Mouse (Mus musculus): ENCODE data around the gene Smcr8. TPM values are rescaled to one million over a fixed set of nuclear protein-coding genes. Genes with fewer than 3 reads are reported as not detected.

The Smcr8 gene
- polyA plus RNA-seq, 1 experiment from 2014 or later, result 19.9 TPM

GRCm38 (mm10) chr11:60755570-60755969, 21.8 kb upstream of the Smcr8 start:
- ChIA-PET CTCF (no interaction called here), POLR2A (no interaction called here)
- in situ Hi-C loops (cut with MboI; ENCODE audit: low pct_unique_long_range_greater_than_20kb), result no loop called here
- no peaks in the 10 kb centered on the region for H3K27me3 ChIP-seq
- no peak for TF ChIP-seq CTCF (IDR thresholded peaks at IDR 0.05)
- ATAC-seq (no peak), DNase-seq (ENCODE audit: low read depth, low spot score) (no peak)

GRCm38 (mm10) chr11:60761681-60762080, 15.6 kb upstream of the Smcr8 start:
- ATAC-seq (peak; percentile 35), DNase-seq (ENCODE audit: low read depth, low spot score) (peak; percentile 49)
- H3K27me3 ChIP-seq, result no peaks in the 10 kb centered on the region
- ChIA-PET CTCF (interaction anchor here (0.8 to 1.5 kb wide), 2 partner anchors 10 to 13 kb away, joined by 3 to 4 read pairs; no protein-coding TSS in a partner anchor), POLR2A (interaction anchor here (1.6 kb wide), 1 partner anchor 27 kb away, joined by 4 read pairs; no protein-coding TSS in a partner anchor)
- in situ Hi-C loops (cut with MboI; ENCODE audit: low pct_unique_long_range_greater_than_20kb), result no loop called here
- no peak for TF ChIP-seq CTCF (IDR thresholded peaks at IDR 0.05)

- H3K27me3 ChIP-seq, result no peaks in the 10 kb centered on the region
- ATAC-seq (no peak), DNase-seq (ENCODE audit: low read depth, low spot score) (no peak)
- in situ Hi-C loops (cut with MboI; ENCODE audit: low pct_unique_long_range_greater_than_20kb), result no loop called here
- CTCF ChIA-PET, result no interaction called here
- no peak for TF ChIP-seq CTCF (IDR thresholded peaks at IDR 0.05)
- POLR2A ChIA-PET, result interaction anchor here (0.7 kb wide), 1 partner anchor 10 kb away, joined by 5 read pairs; no protein-coding TSS in a partner anchor
These were observed 10.4 kb upstream of the Smcr8 start for GRCm38 (mm10) chr11:60766969-60767368.

GRCm38 (mm10) chr11:60769322-60769721, 8.0 kb upstream of the Smcr8 start:
- ATAC-seq (no peak), DNase-seq (ENCODE audit: low read depth, low spot score) (no peak)
- no peak for TF ChIP-seq CTCF (IDR thresholded peaks at IDR 0.05)
- in situ Hi-C loops (cut with MboI; ENCODE audit: low pct_unique_long_range_greater_than_20kb), result no loop called here
- CTCF ChIA-PET, result interaction anchor here (0.7 kb wide), 1 partner anchor 17 kb away, joined by 3 read pairs; no protein-coding TSS in a partner anchor
- POLR2A ChIA-PET, result interaction anchor here (0.6 kb wide), 2 partner anchors 18 to 420 kb away, joined by 3 to 4 read pairs; no protein-coding TSS in a partner anchor
- H3K27me3 ChIP-seq, result no peaks in the 10 kb centered on the region

- ChIA-PET POLR2A (no interaction called here), CTCF (interaction anchor here (0.9 to 1.4 kb wide), 2 partner anchors 9 to 42 kb away, joined by 4 read pairs; no protein-coding TSS in a partner anchor)
- H3K27me3 ChIP-seq, result no peaks in the 10 kb centered on the region
- no peak for DNase-seq (ENCODE audit: low read depth, low spot score)
- in situ Hi-C loops (cut with MboI; ENCODE audit: low pct_unique_long_range_greater_than_20kb), result no loop called here
- no peak for ATAC-seq
- TF ChIP-seq CTCF (IDR thresholded peaks at IDR 0.05), result no peak
These were observed 6.5 kb upstream of the Smcr8 start for GRCm38 (mm10) chr11:60770776-60771175.

GRCm38 (mm10) chr11:60772161-60772560, 5.2 kb upstream of the Smcr8 start:
- H3K27me3 ChIP-seq, result no peaks in the 10 kb centered on the region
- TF ChIP-seq CTCF (IDR thresholded peaks at IDR 0.05), result no peak
- ATAC-seq, result no peak
- ChIA-PET CTCF (no interaction called here), POLR2A (no interaction called here)
- DNase-seq (ENCODE audit: low read depth, low spot score), result no peak
- in situ Hi-C loops (cut with MboI; ENCODE audit: low pct_unique_long_range_greater_than_20kb), result no loop called here

- ATAC-seq (no peak), DNase-seq (ENCODE audit: low read depth, low spot score) (no peak)
- in situ Hi-C loops (cut with MboI; ENCODE audit: low pct_unique_long_range_greater_than_20kb), result no loop called here
- H3K27me3 ChIP-seq, result no peaks in the 10 kb centered on the region
- ChIA-PET CTCF (interaction anchor here (0.9 to 1.7 kb wide), 2 partner anchors 28 to 53 kb away, joined by 3 to 5 read pairs; no protein-coding TSS in a partner anchor), POLR2A (interaction anchor here (1.3 kb wide), 1 partner anchor 13 kb away, joined by 3 read pairs; no protein-coding TSS in a partner anchor)
- no peak for TF ChIP-seq CTCF (IDR thresholded peaks at IDR 0.05)
These were observed 3.1 kb upstream of the Smcr8 start for GRCm38 (mm10) chr11:60774158-60774689.

- CTCF ChIA-PET, result interaction anchor here (0.9 to 1.7 kb wide), 3 partner anchors 13 to 53 kb away, joined by 3 to 5 read pairs (median 3); no protein-coding TSS in a partner anchor
- TF ChIP-seq CTCF (IDR thresholded peaks at IDR 0.05), result no peak
- POLR2A ChIA-PET, result interaction anchor here (1.3 kb wide), 1 partner anchor 12 kb away, joined by 3 read pairs; no protein-coding TSS in a partner anchor
- ATAC-seq (no peak), DNase-seq (ENCODE audit: low read depth, low spot score) (no peak)
- H3K27me3 ChIP-seq, result no peaks in the 10 kb centered on the region
- in situ Hi-C loops (cut with MboI; ENCODE audit: low pct_unique_long_range_greater_than_20kb), result loop anchor here (5.0 kb wide), 1 partner anchor 78 kb away; the partner anchor contains the start of gene Llgl1
These were observed 2.5 kb upstream of the Smcr8 start for GRCm38 (mm10) chr11:60774841-60775240.

GRCm38 (mm10) chr11:60775578-60775977, 1.7 kb upstream of the Smcr8 start:
- in situ Hi-C loops (cut with MboI; ENCODE audit: low pct_unique_long_range_greater_than_20kb), result loop anchor here (5.0 kb wide), 1 partner anchor 78 kb away; the partner anchor contains the start of gene Llgl1
- no peak for ATAC-seq
- TF ChIP-seq CTCF (IDR thresholded peaks at IDR 0.05), result no peak
- H3K27me3 ChIP-seq, result no peaks in the 10 kb centered on the region
- ChIA-PET CTCF (interaction anchor here (0.9 to 1.0 kb wide), 2 partner anchors 14 to 36 kb away, joined by 3 read pairs; partner anchors contain the start of gene Shmt1), POLR2A (interaction anchor here (1.4 kb wide), 1 partner anchor 12 kb away, joined by 3 read pairs; no protein-coding TSS in a partner anchor)
- DNase-seq (ENCODE audit: low read depth, low spot score), result no peak

- DNase-seq (ENCODE audit: low read depth, low spot score) (peak; percentile 25), ATAC-seq (peak; percentile 6)
- in situ Hi-C loops (cut with MboI; ENCODE audit: low pct_unique_long_range_greater_than_20kb), result loop anchor here (5.0 kb wide), 1 partner anchor 79 kb away; the partner anchor contains the start of gene Llgl1
- no peak for TF ChIP-seq CTCF (IDR thresholded peaks at IDR 0.05)
- H3K27me3 ChIP-seq, result no peaks in the 10 kb centered on the region
- CTCF ChIA-PET, result interaction anchor here (1.0 kb wide), 1 partner anchor 35 kb away, joined by 3 read pairs; the partner anchor contains the start of gene Shmt1
- POLR2A ChIA-PET, result interaction anchor here (1.4 kb wide), 1 partner anchor 11 kb away, joined by 3 read pairs; no protein-coding TSS in a partner anchor
These were observed 1.1 kb upstream of the Smcr8 start for GRCm38 (mm10) chr11:60776107-60776828.

Measured in Patski (cell line).